Mouse (Mus musculus) intestine, embryonic 16.5 days (tissue): ENCODE measurements around the gene Ifit3b. TPM values are rescaled to one million over a fixed set of nuclear protein-coding genes. Genes with fewer than 3 reads are reported as not detected.
A peak's percentile ranks its signal among the peaks of the same experiment; 100 is the strongest.
"Not testable (repeated sequence)": the region's sequence is repeated elsewhere in the genome, so short reads cannot be mapped to it uniquely, and the experiment has no call there.

Experiments
- ATAC-seq: fragments of 200-750 bp; cut with Nextera tagmentation; 2 replicates; pipeline ENCODE4 v1.8.0; 2017; ENCODE audit warnings: moderate TSS enrichment, moderate library complexity
- H3K27ac ChIP-seq: fragments of 300-500 bp; sonication (generic); 2 replicates; pipeline ENCODE4 v1.5.1; 2014; ENCODE audit warnings: mild to moderate bottlenecking, low read length
- H3K27me3 ChIP-seq: fragments of 300-500 bp; sonication (generic); replicated peaks from 2 replicates; pipeline ENCODE4 v1.6.1; 2014; ENCODE audit warnings: low read length, control low read depth, mixed read lengths; ENCODE audit not compliant: control insufficient read depth, insufficient read depth
- H3K36me3 ChIP-seq: fragments of 300-500 bp; sonication (generic); 2 replicates; pipeline ENCODE4 v1.6.1; 2014; ENCODE audit warnings: low read length, control low read depth; ENCODE audit not compliant: control insufficient read depth, insufficient read depth
- H3K4me1 ChIP-seq: fragments of 300-500 bp; sonication (generic); 2 replicates; pipeline ENCODE4 v1.6.1; 2014; ENCODE audit warnings: low read length, control low read depth, mixed read lengths; ENCODE audit not compliant: control insufficient read depth, insufficient read depth
- H3K4me2 ChIP-seq: fragments of 300-500 bp; sonication (generic); 2 replicates; pipeline ENCODE4 v1.6.1; 2014; ENCODE audit warnings: low read depth, low read length, control low read depth
- H3K4me3 ChIP-seq: fragments of 300-500 bp; sonication (generic); 2 replicates; pipeline ENCODE4 v1.5.1; 2014; ENCODE audit warnings: mild to moderate bottlenecking, low read length
- H3K9ac ChIP-seq: fragments of 300-500 bp; sonication (generic); 2 replicates; pipeline ENCODE4 v1.6.1; 2014; ENCODE audit warnings: low read depth, low read length
- H3K9me3 ChIP-seq: fragments of 300-500 bp; sonication (generic); 2 replicates; pipeline ENCODE4 v1.6.1; 2016; ENCODE audit warnings: low read length, control low read depth; ENCODE audit not compliant: control insufficient read depth
- WGBS: fragments of 180-500 bp; shearing (Covaris S2); extraction: QIAGEN DNeasy Blood & Tissue Kit; methylation state at CpG from one replicate; pipeline ENCODE4 v1.1.7; 2014; 5-methylcytosine and 5-hydroxymethylcytosine counted together
- polyA plus RNA-seq: library from polyadenylated mRNA; unstranded; fragments of >200 nt; fragmentation: Nextera tagmentation; extraction: Ambion mirVana; gene quantifications from 2 replicates; pipeline ENCODE4 v1.2.1, GENCODE M21; 2015

Ifit3b gene
- polyA plus RNA-seq, 1 experiment from 2014 or later = 0.15 TPM

DNA sequence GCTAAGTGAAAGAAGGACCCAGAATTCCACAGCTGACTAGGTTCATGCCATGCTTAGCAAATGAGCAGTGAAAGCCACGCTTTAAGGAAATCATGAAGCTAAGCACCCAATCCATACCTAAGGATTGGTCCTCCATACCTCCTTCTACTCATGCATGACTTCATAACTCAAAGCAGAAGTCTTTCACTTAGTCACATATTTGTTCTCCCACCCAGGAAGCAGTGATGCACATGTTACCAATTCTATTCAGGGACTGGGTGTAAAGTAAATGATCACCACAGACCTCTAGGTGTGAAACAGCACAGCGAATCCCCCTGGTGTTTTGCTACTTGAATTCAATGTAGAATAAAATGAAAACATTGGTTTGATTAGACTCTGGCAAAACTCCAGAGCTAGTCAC lies 25.1 kb upstream of the Ifit3b start:
- ATAC-seq, H3K4me3 ChIP-seq, H3K27ac ChIP-seq: not testable (repeated sequence)

DNA sequence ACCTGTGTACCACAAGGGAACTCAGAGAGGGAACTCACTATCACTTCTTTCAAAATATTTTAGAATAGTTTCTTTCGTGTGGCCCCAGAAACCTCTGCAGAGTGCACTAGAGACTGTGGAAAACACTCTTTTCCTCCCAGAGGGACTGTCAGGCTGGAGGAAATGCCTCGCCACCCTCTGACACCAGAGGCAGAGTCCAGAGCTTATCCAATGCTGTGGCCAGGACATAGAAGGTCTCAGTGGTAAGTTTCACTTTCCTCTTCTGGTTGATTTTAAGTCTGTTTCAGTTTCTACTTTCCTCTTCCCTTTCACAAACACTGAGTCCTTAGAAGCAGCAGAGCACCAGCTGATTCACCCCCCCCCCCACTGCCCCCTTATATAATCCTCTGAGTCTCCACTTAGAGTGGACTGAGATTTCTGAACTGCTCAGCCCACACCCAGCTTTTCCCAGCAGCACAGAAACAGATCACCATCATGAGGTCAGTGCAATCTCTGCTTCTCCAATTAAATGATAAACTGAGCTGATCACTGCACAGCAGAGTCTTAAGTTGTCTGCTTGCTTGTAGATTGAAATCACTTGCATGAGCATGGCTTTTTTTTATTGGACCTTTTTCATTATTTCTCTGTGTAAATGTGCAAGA lies 24.5 kb upstream of the Ifit3b start, which contains the start of gene Ifit3:
TSS of gene Ifit3 (plus strand) at position 406 of the 641 bp plus-strand sequence.
- WGBS = 35% methylated on average over 2 of the region's 2 CpGs

More for the DNA sequence above, 25.1 kb upstream of the Ifit3b start:
- not testable (repeated sequence) for H3K36me3 ChIP-seq, H3K4me1 ChIP-seq, H3K9ac ChIP-seq, H3K27me3 ChIP-seq, H3K4me2 ChIP-seq, H3K9me3 ChIP-seq
- 93% methylated on average over 2 of the region's 2 CpGs for WGBS

DNA sequence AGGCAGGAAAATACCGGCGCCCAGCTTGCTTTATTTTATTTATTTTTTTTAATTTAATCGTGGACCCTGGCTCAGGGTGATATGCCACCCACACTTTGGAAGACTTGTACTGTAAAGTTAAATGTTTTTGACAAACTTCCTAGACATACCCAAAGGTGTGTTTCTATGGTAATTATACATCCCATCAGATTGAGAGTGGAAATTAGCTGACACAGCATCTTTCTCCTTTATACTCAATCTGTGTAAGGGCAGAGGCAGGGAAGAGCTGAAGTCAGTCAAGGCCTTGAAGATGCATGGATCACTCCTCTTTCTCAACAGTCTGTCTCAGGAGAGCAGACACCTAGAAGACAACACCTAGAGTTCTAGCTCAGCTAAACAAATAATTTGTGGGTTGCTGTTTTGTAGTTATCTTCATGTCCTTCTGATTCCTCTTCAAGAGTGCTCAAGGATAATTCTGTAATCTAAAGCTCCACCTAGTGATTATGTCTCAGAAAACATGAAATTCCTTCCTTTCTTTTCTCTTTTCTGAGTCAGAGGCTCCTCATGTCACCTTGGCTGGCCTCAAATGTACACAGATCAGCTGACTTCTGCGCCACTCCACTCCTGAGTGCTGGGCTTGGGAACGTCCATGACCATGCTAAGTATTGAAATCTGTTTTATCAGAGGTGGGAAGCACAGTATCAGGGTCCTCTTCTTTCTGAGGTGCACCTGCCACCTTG lies 21.9 kb upstream of the Ifit3b start:
- ATAC-seq = peak; percentile 60
- not testable (repeated sequence) for H3K4me1 ChIP-seq, H3K27me3 ChIP-seq, H3K9ac ChIP-seq, H3K4me2 ChIP-seq, H3K27ac ChIP-seq, H3K9me3 ChIP-seq, H3K36me3 ChIP-seq, H3K4me3 ChIP-seq
- 63% methylated on average over 5 of the region's 5 CpGs for WGBS

More for the DNA sequence above, 24.5 kb upstream of the Ifit3b start, which contains the start of gene Ifit3:
- not testable (repeated sequence) for H3K9ac ChIP-seq, H3K9me3 ChIP-seq, H3K4me2 ChIP-seq, H3K27me3 ChIP-seq, H3K4me1 ChIP-seq, H3K27ac ChIP-seq, H3K4me3 ChIP-seq, H3K36me3 ChIP-seq
- ATAC-seq = peak; percentile 83

DNA sequence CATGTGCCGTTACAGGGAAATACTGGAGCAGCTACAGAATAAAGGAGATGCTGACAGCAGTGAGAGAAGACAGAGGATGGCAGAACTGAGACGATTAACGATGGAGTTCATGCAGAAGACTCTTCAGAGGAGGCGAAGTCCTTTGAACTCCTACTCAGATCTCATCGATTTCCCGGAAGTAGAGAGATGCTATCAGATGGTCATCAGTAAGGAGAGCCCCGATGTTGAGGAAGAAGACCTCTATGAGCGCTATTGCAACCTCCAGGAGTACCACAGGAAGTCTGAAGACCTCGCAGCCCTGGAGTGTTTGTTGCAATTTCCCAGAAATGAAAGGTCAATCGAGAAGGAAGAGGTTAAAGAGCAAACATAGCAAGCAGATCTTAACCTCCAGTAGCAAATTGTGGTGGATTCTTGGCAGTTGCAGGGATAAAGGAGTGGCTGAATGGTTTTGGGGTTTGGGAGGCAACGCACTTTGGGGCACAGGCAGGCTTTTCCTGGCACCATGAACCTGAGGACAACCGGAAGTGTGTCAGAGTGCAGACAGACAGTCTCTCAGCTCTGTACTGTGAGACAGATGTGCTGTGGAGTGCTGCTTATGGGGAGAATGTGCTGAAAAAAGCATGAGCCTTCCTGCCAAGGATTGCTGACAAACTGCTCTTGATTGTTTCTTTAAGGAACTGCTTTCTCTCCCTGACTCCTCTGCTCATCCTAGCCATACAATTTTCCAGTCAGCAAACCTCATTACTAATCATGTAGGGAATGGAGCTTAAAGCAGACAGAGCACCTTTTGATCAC lies 19.7 kb upstream of the Ifit3b start:
- not testable (repeated sequence) for H3K4me1 ChIP-seq, H3K27ac ChIP-seq, H3K4me3 ChIP-seq, H3K4me2 ChIP-seq, ATAC-seq, H3K9ac ChIP-seq, H3K9me3 ChIP-seq, H3K36me3 ChIP-seq, H3K27me3 ChIP-seq
- WGBS = 70% methylated on average over 6 of the region's 12 CpGs

DNA sequence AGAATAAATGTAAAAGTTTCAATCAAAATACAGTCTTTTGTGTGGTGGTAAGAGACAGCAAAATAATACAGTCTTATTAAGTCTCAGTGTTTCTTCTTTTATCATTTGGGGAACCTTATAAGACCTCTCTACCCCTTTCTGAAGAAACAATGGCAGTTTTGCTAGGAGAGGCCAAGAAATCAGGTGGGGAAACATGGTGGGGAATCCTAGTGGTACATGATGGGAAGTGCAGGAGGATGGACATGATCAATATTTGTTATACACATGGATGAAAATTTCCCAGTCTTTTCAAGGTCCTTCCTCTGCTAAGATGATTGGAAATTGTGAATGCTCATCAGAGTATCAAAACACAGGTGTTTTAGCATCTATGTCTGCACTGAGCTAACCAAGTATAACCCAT lies 18.8 kb upstream of the Ifit3b start:
- no peak overlapping the region for H3K9ac ChIP-seq
- no peak for ATAC-seq
- H3K9me3 ChIP-seq = no peaks in the 10 kb centered on the region
- no peak overlapping the region for H3K4me3 ChIP-seq
- no peak overlapping the region for H3K4me2 ChIP-seq
- no peak overlapping the region for H3K27ac ChIP-seq
- H3K4me1 ChIP-seq = no peaks in the 10 kb centered on the region
- no peaks in the 10 kb centered on the region for H3K27me3 ChIP-seq
- H3K36me3 ChIP-seq = no peaks in the 10 kb centered on the region

DNA sequence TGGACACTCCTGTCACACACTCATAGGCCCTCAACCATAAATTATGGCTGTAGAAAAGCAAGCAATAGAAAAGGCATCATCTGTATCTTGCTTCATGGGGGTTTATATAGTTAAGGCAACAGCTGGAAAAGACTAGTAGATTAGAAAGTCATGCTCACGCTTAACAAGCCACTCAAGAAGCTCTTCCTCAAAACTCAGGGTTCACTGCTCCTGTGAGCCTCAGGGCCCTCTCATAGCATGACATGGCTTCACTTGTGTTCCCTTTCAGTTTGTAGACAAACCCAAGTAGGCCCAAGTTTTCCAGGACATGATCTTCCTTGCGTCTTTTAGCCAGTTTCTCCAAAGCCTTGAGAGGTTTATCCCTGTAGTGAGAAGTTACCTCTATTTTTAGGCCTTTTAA lies 14.3 kb upstream of the Ifit3b start:
- ATAC-seq = no peak
- Histone ChIP-seq H3K4me3 (no peak overlapping the region), H3K4me2 (no peak overlapping the region), H3K9me3 (no peaks in the 10 kb centered on the region), H3K27ac (no peak overlapping the region), H3K4me1 (no peaks in the 10 kb centered on the region), H3K36me3 (no peaks in the 10 kb centered on the region), H3K27me3 (no peaks in the 10 kb centered on the region), H3K9ac (no peak overlapping the region)
- WGBS = 89% methylated on average over 2 of the region's 2 CpGs

DNA sequence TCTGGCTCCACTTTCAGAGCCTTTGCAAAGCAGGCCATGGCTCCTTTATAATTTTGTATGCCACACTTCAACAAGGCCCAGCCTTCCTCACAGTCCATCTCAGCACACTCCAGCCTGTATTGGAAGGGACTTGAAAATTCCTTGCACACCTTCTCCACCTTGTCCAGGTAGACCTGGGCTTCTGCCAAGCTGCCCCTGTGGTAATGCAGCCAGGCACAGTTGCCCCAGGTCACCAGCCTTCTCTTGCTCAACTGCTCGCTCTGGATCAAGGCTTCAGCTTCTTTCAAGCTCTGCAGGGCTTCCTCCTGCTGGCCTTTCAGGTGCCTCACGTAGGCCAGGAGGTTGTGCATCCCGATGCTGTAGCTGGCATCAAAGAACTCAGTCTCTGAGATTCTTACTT lies 13.2 kb upstream of the Ifit3b start:
- not testable (repeated sequence) for ATAC-seq, H3K27ac ChIP-seq, H3K9me3 ChIP-seq, H3K27me3 ChIP-seq, H3K4me1 ChIP-seq, H3K9ac ChIP-seq, H3K4me2 ChIP-seq, H3K4me3 ChIP-seq, H3K36me3 ChIP-seq
- WGBS = 84% methylated on average over 3 of the region's 3 CpGs

DNA sequence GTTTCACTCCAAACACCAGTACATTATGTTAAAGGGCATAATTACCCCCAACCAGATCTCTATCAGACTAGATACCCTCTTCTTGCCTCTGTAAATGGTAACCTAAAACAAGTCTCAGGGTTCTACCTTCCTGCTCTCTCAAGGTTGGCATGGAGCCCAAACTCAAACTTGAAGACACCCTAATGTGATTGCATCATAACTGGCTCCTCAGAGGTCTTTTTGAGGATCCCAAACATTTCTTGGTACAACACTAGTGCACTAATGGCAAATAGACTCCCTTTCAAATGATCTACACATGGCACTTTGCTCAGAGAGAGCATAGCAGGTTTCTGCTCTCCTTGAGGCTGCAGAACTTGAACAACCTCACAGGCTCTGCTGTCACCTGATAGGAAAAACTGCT lies 11.0 kb upstream of the Ifit3b start:
- no peaks in the 10 kb centered on the region for H3K36me3 ChIP-seq
- no peak overlapping the region for H3K9ac ChIP-seq
- H3K4me3 ChIP-seq = no peak overlapping the region
- H3K4me1 ChIP-seq = no peaks in the 10 kb centered on the region
- no peak for ATAC-seq
- no peaks in the 10 kb centered on the region for H3K27me3 ChIP-seq
- no peaks in the 10 kb centered on the region for H3K9me3 ChIP-seq
- H3K4me2 ChIP-seq = no peak overlapping the region
- H3K27ac ChIP-seq = no peak overlapping the region

DNA sequence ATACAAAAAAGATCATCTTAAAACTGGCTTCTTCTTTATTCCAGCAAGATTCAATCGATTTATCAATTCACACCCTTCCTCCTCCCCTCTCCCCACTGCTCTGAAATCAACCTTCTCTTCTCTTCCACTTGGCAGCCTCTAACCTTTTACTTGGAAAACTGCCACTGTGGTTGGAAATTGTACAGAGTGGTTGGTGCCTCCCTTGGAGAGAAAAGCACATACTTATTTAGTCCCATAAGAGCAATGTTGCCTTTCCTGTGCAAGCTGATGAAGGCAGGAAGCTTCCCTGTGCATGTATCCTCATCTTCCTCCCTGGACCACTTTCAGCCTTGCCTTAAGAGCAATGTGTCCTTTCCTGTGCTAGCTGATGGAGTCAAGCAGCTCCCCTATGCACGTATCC lies 9.4 kb upstream of the Ifit3b start:
- Histone ChIP-seq H3K27me3 (no peaks in the 10 kb centered on the region), H3K27ac (no peak overlapping the region), H3K9me3 (no peaks in the 10 kb centered on the region), H3K36me3 (no peaks in the 10 kb centered on the region), H3K4me3 (no peak overlapping the region), H3K4me2 (no peak overlapping the region), H3K4me1 (no peaks in the 10 kb centered on the region), H3K9ac (no peak overlapping the region)
- no peak for ATAC-seq
- WGBS = 76% methylated on average over 2 of the region's 2 CpGs
